Mouse (Mus musculus): ENCODE data around the gene Myo1c. TPM values are rescaled to one million over a fixed set of nuclear protein-coding genes. Genes with fewer than 3 reads are reported as not detected.

Gene Myo1c
- polyA plus RNA-seq (2015; fragmentation: Nextera tagmentation; extraction: Ambion mirVana), result 16.1 and 19.0 TPM in 2 replicates

DNA sequence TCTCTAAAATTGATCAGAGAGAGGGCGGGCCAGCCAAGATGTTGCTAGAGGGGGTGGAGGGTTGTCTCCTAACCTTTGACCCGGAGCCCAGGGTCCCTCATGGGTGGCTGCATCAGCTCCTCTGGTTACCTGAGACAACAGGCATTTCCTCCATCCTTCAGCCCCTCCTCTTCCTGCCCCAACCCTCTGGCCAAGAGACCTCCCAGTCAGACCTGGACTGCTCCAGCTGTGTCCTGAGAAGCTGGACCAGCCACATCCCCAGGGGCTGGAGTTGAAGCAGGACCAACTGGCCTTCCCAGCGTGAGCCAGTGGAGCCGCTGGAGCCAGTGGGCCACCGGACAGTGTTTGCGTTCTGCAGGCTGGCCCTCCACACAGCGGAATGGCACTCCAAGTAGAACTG, at the start of gene Myo1c:
Gene Myo1c, plus strand, starts transcription at position 194 of the 400 bp plus-strand sequence.
- DNase-seq (ENCODE audit: low spot score), result no peak

GRCm38 (mm10) chr11:75604826-75605225, 45.5 kb upstream of the Myo1c start:
- DNase-seq (ENCODE audit: low spot score), result no peak

DNA sequence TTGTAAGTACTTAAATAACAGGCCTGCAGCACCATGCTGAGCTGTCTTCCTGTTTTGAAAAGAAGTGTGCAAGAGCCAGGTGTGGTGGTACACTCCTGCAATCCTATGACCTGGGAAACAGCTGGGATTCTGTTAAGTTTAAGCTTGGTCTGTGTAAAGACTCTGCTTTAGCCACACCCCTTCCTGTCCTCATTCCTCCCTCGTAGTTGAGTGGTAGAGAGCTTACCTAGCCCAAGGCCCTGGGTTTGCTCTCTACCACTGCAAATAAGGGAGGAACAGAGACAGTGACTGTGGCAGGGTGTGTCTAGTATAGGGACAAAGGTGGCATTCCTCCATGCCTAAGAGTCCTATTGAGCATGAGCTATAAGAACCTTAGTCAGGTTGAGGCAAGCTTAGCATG, 45.0 kb upstream of the Myo1c start:
- DNase-seq (ENCODE audit: low spot score), result peak; percentile 15

DNA sequence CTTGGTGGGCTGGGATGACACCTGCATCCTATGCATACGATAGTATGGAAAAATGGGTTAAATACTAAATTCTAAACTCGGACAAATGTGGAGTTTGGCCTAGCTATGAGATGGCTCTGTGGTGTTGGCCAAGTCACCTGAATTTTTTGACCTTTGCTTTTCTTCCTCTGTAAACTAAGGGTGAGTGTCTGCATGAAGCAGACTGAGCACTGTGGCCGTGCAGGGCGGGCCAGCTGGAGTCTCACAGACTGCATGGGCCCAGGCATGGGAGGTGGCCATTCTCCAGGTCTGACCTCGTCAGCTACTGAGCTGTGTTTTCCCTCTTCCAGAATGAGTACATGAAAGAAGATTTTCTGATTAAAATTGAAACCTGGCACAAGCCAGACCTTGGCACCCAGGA, 41.5 kb upstream of the Myo1c start:
- no peak for DNase-seq (ENCODE audit: low spot score)

DNA sequence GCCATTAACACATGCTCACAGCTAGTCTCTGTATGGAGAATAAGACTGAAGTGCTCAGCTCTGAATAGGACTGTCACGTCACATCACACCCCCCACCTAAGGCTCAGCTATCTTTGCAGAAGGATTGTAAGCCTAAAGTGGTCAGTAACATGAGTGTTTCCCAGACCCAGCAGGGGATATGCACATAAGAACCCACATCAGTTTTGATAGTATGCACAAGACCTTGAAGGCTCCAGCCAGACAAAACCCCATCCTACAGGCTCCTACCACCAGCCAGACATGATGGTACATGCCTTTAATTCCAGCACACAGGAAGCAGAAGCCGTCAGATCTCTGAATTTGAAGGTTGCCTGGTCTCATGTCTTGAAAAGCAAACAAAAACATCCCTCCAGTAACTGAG, 40.3 kb upstream of the Myo1c start:
- DNase-seq (ENCODE audit: low spot score), result no peak

- no peak for DNase-seq (ENCODE audit: low spot score)
Observed at GRCm38 (mm10) chr11:75614769-75615168, 35.5 kb upstream of the Myo1c start.

GRCm38 (mm10) chr11:75615556-75615955, 34.7 kb upstream of the Myo1c start:
- DNase-seq (ENCODE audit: low spot score), result no peak

- peak; percentile 47 for DNase-seq (ENCODE audit: low spot score)
Observed at GRCm38 (mm10) chr11:75619133-75619532, 31.2 kb upstream of the Myo1c start.

DNA sequence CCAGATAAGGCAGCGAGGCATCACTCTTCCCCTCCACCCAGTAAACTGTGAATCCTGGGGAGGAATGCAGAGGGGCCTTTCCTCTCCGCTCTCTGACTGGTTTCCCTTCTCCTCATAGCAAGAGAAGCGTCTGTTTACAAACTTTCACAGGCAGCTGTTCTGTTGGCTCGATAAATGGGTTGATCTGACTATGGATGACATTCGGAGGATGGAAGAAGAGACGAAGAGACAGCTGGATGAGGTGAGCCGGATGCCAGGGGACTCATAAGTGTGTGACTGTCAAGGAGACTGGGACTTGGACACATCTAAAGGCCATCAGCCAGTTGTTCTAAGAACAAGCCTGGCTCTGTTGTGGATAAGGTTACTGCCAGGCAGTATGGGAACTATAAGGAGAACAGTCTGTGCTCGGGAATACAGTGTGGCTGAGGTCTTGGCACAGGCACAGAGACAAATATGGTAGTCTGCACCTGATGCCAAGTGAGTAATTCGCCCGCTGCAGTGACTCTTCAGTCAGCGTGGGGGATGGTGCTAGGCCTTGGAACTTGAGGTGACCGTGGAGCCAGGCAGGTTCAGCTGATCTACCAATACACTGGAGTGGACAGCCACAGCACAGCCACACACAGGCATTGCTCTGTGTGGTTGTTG, 30.0 kb upstream of the Myo1c start:
- no peak for DNase-seq (ENCODE audit: low spot score)

DNA sequence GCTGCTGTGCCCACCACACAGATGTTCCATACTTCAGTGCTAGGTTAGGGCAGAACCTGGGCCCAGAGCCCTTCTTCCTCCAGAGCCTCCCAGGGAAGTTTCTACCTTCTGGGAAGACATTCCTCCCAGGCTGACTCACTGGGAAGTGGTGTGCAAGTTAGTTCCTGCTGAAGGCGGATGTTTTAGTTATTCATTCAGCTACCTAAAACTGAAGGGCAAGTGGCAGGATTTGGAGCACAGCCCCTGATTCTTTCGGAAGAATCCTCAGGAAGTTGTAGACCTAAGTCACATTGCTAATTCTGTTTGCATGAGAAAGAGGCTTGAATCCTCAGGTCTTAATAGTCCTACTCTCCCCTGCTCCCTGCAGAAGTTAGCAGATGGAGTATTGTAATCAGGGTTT, 28.9 kb upstream of the Myo1c start:
- DNase-seq (ENCODE audit: low spot score), result no peak

GRCm38 (mm10) chr11:75622588-75623329, 27.5 kb upstream of the Myo1c start:
- DNase-seq (ENCODE audit: low spot score), result peak; percentile 30

- no peak for DNase-seq (ENCODE audit: low spot score)
Observed at GRCm38 (mm10) chr11:75624102-75624554, 26.2 kb upstream of the Myo1c start.

GRCm38 (mm10) chr11:75625820-75626219, 24.5 kb upstream of the Myo1c start:
- DNase-seq (ENCODE audit: low spot score), result no peak

DNA sequence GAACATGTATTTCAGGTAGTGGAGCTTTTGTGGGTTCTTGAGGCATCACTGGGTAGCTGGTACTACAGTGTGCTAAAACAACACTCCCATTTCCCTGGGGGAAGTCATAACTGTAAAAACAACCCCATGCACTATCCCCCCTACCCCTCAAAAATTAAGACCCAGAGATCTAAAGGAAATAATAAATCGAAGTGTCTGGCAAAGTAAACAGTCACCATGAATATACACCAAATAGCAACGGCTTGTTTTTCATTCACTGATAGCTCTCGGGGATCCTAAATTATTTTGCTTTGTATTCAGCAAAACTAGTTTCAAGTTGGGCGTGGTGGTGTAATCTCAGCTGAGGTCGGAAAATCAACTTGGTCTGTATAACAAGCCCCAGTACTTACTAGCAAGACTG, 20.2 kb upstream of the Myo1c start:
- DNase-seq (ENCODE audit: low spot score), result no peak

GRCm38 (mm10) chr11:75630645-75631229, 19.6 kb upstream of the Myo1c start, which contains the start of gene Inpp5k:
Gene Inpp5k, plus strand, starts transcription at chr11:75630988.
- DNase-seq (ENCODE audit: low spot score), result peak; percentile 99

DNA sequence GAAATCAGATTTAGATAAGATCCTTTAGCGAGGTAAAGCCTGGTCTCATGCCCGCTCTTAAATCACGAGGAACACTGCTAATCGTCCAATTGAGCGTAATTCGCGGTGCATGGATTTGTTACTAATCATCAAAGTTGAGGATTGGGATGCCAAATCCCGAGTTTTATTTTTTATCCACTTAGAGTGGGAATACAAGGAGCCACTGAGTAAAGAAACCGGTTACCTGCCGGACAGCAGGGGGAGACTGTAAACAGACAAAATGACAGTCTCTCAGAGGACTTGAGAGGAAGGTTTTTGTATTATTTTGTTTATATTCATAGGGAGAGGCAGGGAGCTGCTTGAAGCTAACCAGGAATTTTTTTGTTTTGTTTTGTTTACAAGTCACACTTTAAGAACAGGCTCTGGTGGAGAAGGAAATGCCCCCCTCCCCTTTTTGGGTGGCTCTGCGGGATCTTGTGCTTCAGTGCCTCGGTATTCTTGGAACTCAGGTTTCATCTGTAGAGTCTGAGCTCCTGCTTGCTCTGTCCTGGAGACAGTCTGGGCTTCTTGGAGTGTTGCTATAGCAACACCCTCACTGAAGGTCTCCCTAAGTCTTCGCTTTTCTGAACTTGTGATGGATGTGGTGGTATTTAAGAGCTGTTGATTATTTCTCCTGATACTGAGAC, 18.6 kb upstream of the Myo1c start:
- peak; percentile 53 for DNase-seq (ENCODE audit: low spot score)

GRCm38 (mm10) chr11:75632921-75633320, 17.4 kb upstream of the Myo1c start:
- no peak for DNase-seq (ENCODE audit: low spot score)

GRCm38 (mm10) chr11:75634801-75635200, 15.5 kb upstream of the Myo1c start:
- DNase-seq (ENCODE audit: low spot score), result no peak

- no peak for DNase-seq (ENCODE audit: low spot score)
Observed at GRCm38 (mm10) chr11:75635315-75635714, 15.0 kb upstream of the Myo1c start.

- no peak for DNase-seq (ENCODE audit: low spot score)
Observed at GRCm38 (mm10) chr11:75643323-75643722, 7.0 kb upstream of the Myo1c start.

DNA sequence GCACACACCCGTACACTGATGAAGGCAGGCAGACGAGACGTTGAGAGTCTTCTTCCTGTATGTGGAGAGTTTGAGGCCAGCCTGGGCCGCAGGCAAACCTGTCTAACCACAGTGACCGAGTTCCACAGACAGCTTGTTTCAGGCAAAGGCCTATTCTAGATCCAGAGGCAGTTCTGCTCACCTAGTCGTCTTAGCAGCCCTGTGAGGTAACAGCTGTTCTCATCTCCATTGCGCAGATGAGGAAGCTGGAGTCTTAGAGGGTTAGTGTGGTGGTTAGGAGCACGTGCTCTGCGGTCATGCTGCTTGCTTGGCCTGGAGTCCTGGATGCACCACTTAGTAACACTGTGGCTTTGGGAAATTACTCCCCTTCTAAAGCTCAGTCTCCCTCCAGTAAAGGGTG, 5.6 kb upstream of the Myo1c start:
- DNase-seq (ENCODE audit: low spot score), result peak; percentile 71

DNA sequence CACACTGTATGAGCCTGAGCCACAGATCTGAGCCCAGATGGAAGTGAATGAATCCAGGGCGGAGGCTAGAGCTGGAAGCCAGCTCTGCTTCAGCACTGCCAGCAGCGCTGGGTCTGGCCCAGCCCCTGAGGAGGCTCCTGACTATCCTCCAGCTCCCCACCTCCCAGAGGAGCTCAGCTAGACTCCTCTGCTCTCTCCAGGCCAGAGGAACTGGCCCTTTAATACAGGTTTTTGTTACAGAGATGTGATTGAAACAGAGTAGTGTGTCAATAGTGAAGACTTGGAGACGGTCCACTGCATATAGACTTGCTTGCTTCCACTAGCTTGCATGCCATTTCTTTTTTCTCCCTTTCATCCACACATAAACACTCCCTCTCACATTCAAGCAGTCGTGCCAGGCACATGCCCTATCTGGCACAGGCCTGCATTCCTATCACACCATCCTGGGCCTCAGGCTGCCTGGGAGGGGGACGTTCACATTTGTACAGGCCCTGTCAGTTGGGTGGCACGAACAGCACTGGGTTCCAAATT, 2.6 kb upstream of the Myo1c start:
- DNase-seq (ENCODE audit: low spot score), result no peak
